Mouse (Mus musculus) kidney, embryonic 15.5 days (tissue): ENCODE data around the gene Nol6. TPM values are rescaled to one million over a fixed set of nuclear protein-coding genes. Genes with fewer than 3 reads are reported as not detected.
"Not testable (repeated sequence)": the region's sequence is repeated elsewhere in the genome, so short reads cannot be mapped to it uniquely, and the experiment has no call there.

Experiments used
- ATAC-seq: fragments of 200-750 bp; cut with Nextera tagmentation; replicated peaks from 2 replicates; pipeline ENCODE4 v1.8.0; 2017; ENCODE audit warnings: moderate TSS enrichment; ENCODE audit not compliant: low FRiP score
- H3K27ac ChIP-seq: fragments of 300-500 bp; sonication (generic); 2 replicates; pipeline ENCODE4 v1.5.1; 2015; ENCODE audit warnings: mild to moderate bottlenecking, inconsistent platforms
- H3K27me3 ChIP-seq: fragments of 300-500 bp; sonication (generic); 2 replicates; pipeline ENCODE4 v1.6.1; 2015; ENCODE audit warnings: inconsistent platforms
- H3K36me3 ChIP-seq: fragments of 300-500 bp; sonication (generic); 2 replicates; pipeline ENCODE4 v1.6.1; 2015; ENCODE audit warnings: inconsistent platforms
- H3K4me1 ChIP-seq: fragments of 300-500 bp; sonication (generic); 2 replicates; pipeline ENCODE4 v1.6.1; 2015; ENCODE audit warnings: inconsistent platforms
- H3K4me2 ChIP-seq: fragments of 300-500 bp; sonication (generic); 2 replicates; pipeline ENCODE4 v1.6.1; 2015; ENCODE audit warnings: moderate library complexity, mild to moderate bottlenecking, inconsistent platforms
- H3K4me3 ChIP-seq: fragments of 300-500 bp; sonication (generic); replicated peaks from 2 replicates; pipeline ENCODE4 v1.5.1; 2015; ENCODE audit warnings: mild to moderate bottlenecking, inconsistent platforms
- H3K9ac ChIP-seq: fragments of 300-500 bp; sonication (generic); 2 replicates; pipeline ENCODE4 v1.6.1; 2015; ENCODE audit warnings: mild to moderate bottlenecking, inconsistent platforms
- H3K9me3 ChIP-seq: fragments of 300-500 bp; sonication (generic); replicated peaks from 2 replicates; pipeline ENCODE4 v1.6.1; 2016; ENCODE audit warnings: inconsistent platforms
- whole genome bisulfite sequencing: fragments of 180-500 bp; shearing (Covaris S2); methylation state at CpG from one replicate; pipeline ENCODE4 v1.1.7; 2015; ENCODE audit warnings: mixed read lengths; 5-methylcytosine and 5-hydroxymethylcytosine counted together
- polyA plus RNA-seq: library from polyadenylated mRNA; unstranded; fragments of >200 nt; fragmentation: Nextera tagmentation; extraction: Ambion mirVana; gene quantifications from 2 replicates; pipeline ENCODE4 v1.2.1, GENCODE M21; 2015

The Nol6 gene
- polyA plus RNA-seq, 1 experiment from 2014 or later, result 33.1 TPM

DNA sequence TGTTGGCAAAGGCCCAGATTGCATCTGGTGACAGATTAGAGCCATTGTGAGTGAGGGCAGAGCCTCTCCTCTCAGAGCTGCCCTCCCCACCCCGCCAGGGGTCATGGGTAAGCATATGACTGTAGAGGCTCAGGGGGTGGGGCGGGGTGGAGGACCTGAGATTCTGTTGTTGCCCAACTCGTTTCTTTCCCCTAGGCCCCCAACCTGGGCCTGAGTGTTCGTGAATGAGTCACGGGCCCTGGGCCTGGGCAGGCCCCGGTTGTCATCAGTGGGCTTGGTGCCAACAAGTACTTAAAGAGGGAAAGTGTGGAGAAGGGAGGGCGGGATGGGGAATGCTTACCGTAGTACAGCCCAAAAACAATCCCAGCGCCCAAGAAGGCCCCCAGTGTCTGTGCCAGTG lies 29.9 kb downstream of the Nol6 start:
- peaks cover 70% of the 10 kb centered on the region for H3K4me1 ChIP-seq

DNA sequence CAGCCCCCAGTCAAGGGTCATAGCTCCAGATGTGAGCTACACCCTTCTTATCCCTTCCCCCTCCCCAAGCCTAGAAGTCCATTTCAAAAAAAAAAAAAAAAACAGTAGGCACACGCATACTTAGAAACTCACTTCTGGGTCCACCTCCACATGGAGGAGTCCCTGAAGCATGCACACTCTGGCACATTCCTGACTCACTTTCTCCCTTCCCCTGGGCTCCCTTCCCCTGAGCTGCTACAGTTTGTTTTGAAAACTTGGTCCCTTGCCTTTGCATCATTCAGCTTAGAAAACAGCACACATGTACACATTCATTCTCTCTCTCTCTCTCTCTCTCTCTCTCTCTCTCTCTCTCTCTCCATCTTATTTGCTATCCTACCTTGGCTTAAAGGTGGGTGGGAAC lies 31.3 kb downstream of the Nol6 start:
- no peak overlapping the region for H3K4me3 ChIP-seq
- H3K4me2 ChIP-seq, result no peak overlapping the region
- H3K9ac ChIP-seq, result no peak overlapping the region
- ATAC-seq, result no peak
- WGBS, result 39% methylated on average over 1 of the region's 1 CpGs
- H3K9me3 ChIP-seq, result no peaks in the 10 kb centered on the region
- H3K4me1 ChIP-seq, result peaks cover 67% of the 10 kb centered on the region
- no peak overlapping the region for H3K27ac ChIP-seq
- peaks cover 13% of the 10 kb centered on the region; the same call in 1 of the 2 replicates for H3K27me3 ChIP-seq
- no peaks in the 10 kb centered on the region for H3K36me3 ChIP-seq

More for the DNA sequence above, 29.9 kb downstream of the Nol6 start:
- Histone ChIP-seq H3K9ac (no peak overlapping the region), H3K9me3 (no peaks in the 10 kb centered on the region), H3K27ac (no peak overlapping the region), H3K4me2 (no peak overlapping the region), H3K4me3 (no peak overlapping the region), H3K36me3 (no peaks in the 10 kb centered on the region), H3K27me3 (peaks cover 20% of the 10 kb centered on the region)
- 76% methylated on average over 9 of the region's 9 CpGs for WGBS
- no peak for ATAC-seq

DNA sequence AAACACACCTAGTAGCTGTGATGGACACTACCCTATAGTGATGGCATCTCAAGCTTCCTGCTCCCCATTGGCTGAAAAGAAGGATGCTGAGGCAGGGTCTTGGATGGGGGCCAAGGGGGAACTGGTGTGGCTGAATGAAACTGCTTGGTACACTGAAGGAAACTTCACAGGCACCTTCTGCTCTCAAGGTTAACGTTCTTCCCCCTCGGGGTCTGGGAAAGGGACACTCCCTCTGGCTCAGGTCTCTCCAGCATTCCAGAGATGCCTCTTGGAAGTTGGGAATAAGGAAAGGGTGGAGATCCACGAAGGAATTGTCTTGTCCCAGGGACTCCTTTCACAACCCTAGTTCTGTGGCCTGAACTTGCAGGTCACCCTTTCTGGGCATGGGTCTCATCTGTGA lies 32.9 kb downstream of the Nol6 start:
- no peak overlapping the region for H3K9ac ChIP-seq
- H3K9me3 ChIP-seq, result no peaks in the 10 kb centered on the region
- H3K36me3 ChIP-seq, result no peaks in the 10 kb centered on the region
- no peak overlapping the region for H3K4me2 ChIP-seq
- 0 out of 2 replicates have a peak, but pooled peaks cover 2% of the 10 kb centered on the region for H3K27me3 ChIP-seq
- H3K4me3 ChIP-seq, result no peak overlapping the region
- no peak overlapping the region for H3K27ac ChIP-seq
- 30% methylated on average over 3 of the region's 3 CpGs for WGBS
- H3K4me1 ChIP-seq, result peaks cover 58% of the 10 kb centered on the region
- no peak for ATAC-seq

DNA sequence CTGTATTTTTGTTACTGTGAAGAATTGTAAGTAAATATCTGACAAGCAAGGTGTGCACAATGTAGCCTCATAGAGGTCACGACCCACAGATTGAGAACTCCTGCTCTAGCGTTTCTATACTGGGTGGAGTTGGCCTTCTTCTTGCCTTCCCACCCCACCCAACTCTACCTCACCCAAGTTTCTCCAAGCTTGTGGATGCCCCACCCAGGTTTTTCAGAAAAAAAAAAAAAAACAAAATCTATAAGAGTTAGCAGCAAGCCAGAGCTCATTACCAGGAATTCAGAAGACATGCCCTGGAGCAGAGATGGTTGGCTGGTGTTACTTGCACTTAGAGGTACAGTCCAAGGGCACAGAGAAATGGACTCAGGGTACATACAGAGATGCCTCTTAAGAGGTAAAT lies 34.5 kb downstream of the Nol6 start:
- H3K9me3 ChIP-seq, result no peaks in the 10 kb centered on the region
- ATAC-seq, result no peak
- WGBS, result 61% methylated on average over 2 of the region's 2 CpGs
- H3K9ac ChIP-seq, result no peak overlapping the region
- H3K27me3 ChIP-seq, result no peaks in the 10 kb centered on the region
- H3K27ac ChIP-seq, result 0 out of 2 replicates have a peak overlapping the region, but pooled peaks have one; percentile 37
- H3K4me2 ChIP-seq, result no peak overlapping the region
- no peak overlapping the region for H3K4me3 ChIP-seq
- peaks cover 49% of the 10 kb centered on the region for H3K4me1 ChIP-seq
- H3K36me3 ChIP-seq, result no peaks in the 10 kb centered on the region

DNA sequence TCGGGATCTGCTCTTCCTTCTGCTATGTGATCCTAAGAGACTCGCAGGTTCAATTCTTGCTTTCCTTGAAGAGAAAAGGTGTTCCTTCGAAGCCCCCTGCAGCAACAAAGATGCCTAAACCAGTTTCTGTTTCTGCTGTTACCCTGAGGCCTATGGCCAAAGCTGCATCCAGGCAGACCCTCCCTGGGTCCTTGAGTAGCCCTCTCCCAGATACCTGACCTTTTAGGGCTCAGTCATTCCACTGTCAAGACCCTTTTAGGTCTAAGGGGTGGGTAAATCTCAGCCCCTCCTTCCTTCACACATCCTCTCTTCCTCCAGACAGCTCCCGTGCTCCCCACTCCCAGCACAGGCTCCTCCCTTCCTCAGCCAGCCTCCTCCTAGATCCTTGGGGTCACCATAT lies 35.1 kb downstream of the Nol6 start:
- no peak overlapping the region for H3K27ac ChIP-seq
- WGBS, result 81% methylated on average over 4 of the region's 4 CpGs
- H3K4me3 ChIP-seq, result no peak overlapping the region
- no peaks in the 10 kb centered on the region for H3K27me3 ChIP-seq
- peaks cover 44% of the 10 kb centered on the region for H3K4me1 ChIP-seq
- no peaks in the 10 kb centered on the region for H3K36me3 ChIP-seq
- H3K9me3 ChIP-seq, result no peaks in the 10 kb centered on the region
- no peak for ATAC-seq
- H3K9ac ChIP-seq, result no peak overlapping the region
- no peak overlapping the region for H3K4me2 ChIP-seq

DNA sequence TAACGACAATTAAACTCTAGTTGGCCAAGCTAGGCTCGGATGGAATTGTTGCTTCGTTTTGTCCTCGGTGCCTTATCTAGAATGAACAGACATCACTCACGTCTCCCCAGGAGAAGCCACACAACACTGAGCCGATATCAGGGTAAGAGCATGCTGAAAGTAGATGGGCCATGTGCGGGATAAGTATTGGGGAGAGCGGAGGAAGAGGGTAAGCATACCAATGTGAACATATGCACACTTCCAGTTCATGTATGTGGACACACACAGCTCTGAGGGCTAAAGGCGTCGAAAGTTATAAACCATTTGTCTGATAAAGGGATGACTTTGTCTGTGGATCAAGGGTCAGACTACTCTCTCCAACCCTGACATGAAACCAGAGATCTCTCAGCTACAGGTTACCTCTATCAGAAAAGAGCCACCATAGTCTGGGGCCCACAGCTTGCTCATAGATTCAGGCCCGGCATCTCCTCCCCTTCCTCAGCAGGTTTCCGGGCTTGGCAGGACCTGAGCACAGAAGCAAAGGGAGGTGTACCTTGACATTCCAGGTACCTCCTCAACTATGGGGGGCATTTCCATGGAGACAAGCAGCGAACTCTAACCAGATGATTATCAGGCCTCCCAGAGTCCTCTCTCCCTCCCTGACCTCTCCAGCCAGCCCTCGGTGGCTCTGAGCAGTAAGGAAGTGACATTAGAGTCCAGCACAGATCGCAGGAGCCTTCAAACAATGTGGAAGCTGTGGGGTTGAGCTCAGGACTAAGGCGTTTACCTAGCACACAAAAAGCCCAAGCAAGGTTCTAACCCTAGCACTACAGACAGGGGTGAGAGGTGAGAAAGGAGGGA lies 36.6 kb downstream of the Nol6 start:
- H3K9ac ChIP-seq, result no peak overlapping the region
- no peak overlapping the region for H3K4me3 ChIP-seq
- H3K9me3 ChIP-seq, result no peaks in the 10 kb centered on the region
- ATAC-seq, result peak; percentile 61
- 78% methylated on average over 16 of the region's 16 CpGs for WGBS
- no peak overlapping the region for H3K4me2 ChIP-seq
- H3K36me3 ChIP-seq, result no peaks in the 10 kb centered on the region
- H3K27ac ChIP-seq, result peak overlapping the region; percentile 6; the same call in 1 of the 2 replicates
- H3K4me1 ChIP-seq, result peaks cover 38% of the 10 kb centered on the region
- no peaks in the 10 kb centered on the region for H3K27me3 ChIP-seq

DNA sequence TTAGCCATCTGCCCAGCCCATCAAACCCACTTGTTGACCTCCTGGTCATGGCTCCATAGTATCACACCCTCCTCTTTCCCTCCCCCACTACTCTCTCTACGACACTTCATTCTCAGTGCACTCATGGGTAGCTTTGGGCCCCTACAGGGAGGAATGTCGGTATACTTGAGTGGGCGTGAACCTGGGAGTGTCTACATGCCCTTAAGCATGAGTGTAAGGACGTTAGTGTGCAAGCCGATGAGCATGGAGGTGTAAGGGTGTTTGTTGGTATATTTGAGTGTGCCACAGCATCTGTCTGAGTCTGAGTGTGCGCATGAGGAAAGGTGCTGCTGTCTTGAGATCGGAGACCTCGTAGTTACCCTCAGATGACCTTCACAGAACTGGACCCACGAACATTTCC lies 37.3 kb downstream of the Nol6 start:
- Histone ChIP-seq H3K9ac (no peak overlapping the region), H3K27me3 (no peaks in the 10 kb centered on the region), H3K27ac (no peak overlapping the region), H3K36me3 (no peaks in the 10 kb centered on the region), H3K4me1 (peaks cover 36% of the 10 kb centered on the region), H3K4me2 (no peak overlapping the region), H3K9me3 (no peaks in the 10 kb centered on the region), H3K4me3 (no peak overlapping the region)
- ATAC-seq, result no peak; the same call in 1 of the 2 replicates
- 62% methylated on average over 9 of the region's 9 CpGs for WGBS

DNA sequence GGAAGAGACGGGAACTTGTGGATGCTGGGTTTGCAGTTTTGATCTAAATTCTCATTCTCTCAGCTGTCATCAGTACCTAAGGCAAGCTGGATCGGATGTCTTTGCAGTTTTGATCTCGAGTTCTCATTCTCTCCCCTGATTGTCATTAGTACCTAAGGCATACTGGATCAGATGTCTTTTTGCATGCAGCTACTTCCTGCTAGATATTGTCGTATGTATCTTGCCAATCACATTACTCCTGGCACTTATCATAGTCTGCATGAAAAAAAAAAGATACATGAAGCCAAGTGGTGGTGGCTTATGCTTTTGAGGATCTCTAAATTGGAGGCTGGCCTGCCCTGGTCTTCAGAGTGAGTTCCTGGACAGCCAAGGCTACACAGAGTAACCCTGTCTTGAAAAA lies 39.4 kb downstream of the Nol6 start:
- Histone ChIP-seq H3K4me1 (peaks cover 15% of the 10 kb centered on the region), H3K27ac (no peak overlapping the region), H3K9ac (no peak overlapping the region), H3K9me3 (no peaks in the 10 kb centered on the region), H3K27me3 (no peaks in the 10 kb centered on the region), H3K36me3 (no peaks in the 10 kb centered on the region), H3K4me2 (no peak overlapping the region), H3K4me3 (no peak overlapping the region)
- no peak for ATAC-seq
- 83% methylated on average over 4 of the region's 4 CpGs for WGBS

DNA sequence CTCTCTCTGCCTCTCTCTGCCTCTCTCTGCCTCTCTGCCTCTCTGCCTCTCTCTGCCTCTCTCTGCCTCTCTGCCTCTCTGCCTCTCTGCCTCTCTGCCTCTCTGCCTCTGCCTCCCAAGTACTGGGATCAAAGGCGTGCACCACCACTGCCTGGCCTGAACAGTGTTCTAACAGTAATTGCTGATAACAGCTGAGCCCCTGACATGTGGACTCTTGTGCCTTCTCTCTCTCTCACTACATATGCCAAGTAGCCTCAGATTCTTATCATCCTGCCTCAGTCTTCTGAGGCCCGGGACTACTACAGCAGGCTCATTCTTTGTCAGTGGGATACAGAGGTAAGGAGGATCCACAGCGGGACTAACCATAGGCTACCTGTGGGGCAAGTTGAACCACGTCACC lies 41.5 kb downstream of the Nol6 start:
- H3K4me2 ChIP-seq, H3K4me3 ChIP-seq, H3K36me3 ChIP-seq, ATAC-seq, H3K27ac ChIP-seq, H3K27me3 ChIP-seq, H3K9me3 ChIP-seq, H3K9ac ChIP-seq: not testable (repeated sequence)
- H3K4me1 ChIP-seq, result peaks cover 13% of the 10 kb centered on the region
- WGBS, result 68% methylated on average over 4 of the region's 4 CpGs

DNA sequence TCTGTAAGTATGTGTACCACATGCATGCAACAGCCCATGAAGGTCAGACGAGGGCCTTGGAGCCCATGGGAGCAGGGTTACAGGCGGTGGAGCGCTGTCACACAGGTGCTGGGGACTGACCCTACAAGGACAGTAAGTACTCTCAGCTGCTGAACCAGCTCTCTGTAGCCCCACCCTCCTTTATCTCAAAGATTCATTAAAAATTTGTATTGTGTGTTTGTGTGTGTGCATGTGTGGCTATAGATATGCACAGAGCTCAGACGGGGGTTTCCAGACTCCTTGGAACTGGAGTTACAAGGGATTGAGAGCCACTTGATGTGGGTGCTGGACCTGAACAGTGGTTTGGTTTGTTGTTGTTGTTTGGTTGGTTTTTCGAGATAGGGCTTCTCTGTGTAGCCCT lies 42.5 kb downstream of the Nol6 start:
- 85% methylated on average over 5 of the region's 5 CpGs for WGBS
- H3K27ac ChIP-seq, result no peak overlapping the region
- ATAC-seq, result no peak
- H3K27me3 ChIP-seq, result no peaks in the 10 kb centered on the region
- H3K9me3 ChIP-seq, result no peaks in the 10 kb centered on the region
- no peak overlapping the region for H3K9ac ChIP-seq
- no peak overlapping the region for H3K4me3 ChIP-seq
- H3K4me1 ChIP-seq, result peaks cover 8% of the 10 kb centered on the region
- no peaks in the 10 kb centered on the region for H3K36me3 ChIP-seq
- H3K4me2 ChIP-seq, result no peak overlapping the region

DNA sequence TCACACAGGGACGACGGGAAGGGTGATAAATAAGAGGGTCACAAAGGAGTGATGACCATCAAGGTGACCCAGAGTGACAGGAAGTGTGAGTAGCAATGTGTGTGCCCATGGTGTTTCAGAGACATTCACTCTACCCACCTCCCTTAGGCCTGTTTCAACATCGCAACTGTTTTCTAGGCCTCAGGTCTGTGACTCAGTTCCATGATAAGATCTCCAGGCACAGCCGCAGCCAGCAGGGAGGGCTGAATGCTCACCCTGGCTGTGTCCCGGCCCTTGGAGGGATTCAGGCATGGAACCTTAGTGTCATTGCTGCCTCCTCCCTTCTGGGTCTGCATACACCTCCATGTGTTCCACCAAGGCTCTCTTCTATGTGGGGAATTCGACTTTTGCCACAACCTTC lies 45.5 kb downstream of the Nol6 start:
- Histone ChIP-seq H3K36me3 (no peaks in the 10 kb centered on the region), H3K4me2 (no peak overlapping the region), H3K9me3 (no peaks in the 10 kb centered on the region), H3K4me3 (no peak overlapping the region), H3K27ac (no peak overlapping the region), H3K9ac (no peak overlapping the region), H3K27me3 (no peaks in the 10 kb centered on the region), H3K4me1 (peaks cover 7% of the 10 kb centered on the region; the same call in 1 of the 2 replicates)
- ATAC-seq, result no peak
- 53% methylated on average over 6 of the region's 6 CpGs for WGBS

DNA sequence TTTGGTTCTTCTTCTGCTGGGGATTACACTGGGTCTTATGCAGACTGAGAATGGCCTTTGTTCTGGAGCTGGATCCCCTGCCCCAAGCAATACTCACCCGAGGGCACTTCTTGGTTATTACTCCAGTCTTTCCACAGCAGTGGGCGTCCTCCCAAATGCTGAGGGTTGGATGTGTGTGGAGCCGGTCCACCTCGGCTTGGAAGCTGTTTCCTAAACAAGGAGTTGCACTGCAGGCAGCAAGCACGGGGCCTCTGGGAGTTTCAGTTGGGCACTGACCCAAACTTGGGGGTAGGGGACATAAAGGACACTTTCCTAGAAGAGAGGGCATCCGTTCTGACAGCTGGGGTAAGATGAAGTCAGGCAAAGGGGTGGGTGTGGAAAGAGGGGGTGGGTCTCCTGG lies 49.8 kb downstream of the Nol6 start:
- 75% methylated on average over 6 of the region's 6 CpGs for WGBS
- Histone ChIP-seq H3K4me3 (no peak overlapping the region), H3K36me3 (no peaks in the 10 kb centered on the region), H3K9ac (no peak overlapping the region), H3K27me3 (no peaks in the 10 kb centered on the region), H3K27ac (no peak overlapping the region), H3K4me2 (no peak overlapping the region), H3K9me3 (no peaks in the 10 kb centered on the region), H3K4me1 (peaks cover 7% of the 10 kb centered on the region; the same call in 1 of the 2 replicates)
- ATAC-seq, result no peak
